Mouse (Mus musculus) spleen, embryonic (tissue): ENCODE data around the gene Pgm1.

Experiments used
- CTCF ChIA-PET: fragments of 350-600 bp; sonication (Branson Sonifier 250); formaldehyde crosslinking; loops from one replicate; lab custom pipeline; 2022; lab: Charles Lee

Gene Pgm1

DNA sequence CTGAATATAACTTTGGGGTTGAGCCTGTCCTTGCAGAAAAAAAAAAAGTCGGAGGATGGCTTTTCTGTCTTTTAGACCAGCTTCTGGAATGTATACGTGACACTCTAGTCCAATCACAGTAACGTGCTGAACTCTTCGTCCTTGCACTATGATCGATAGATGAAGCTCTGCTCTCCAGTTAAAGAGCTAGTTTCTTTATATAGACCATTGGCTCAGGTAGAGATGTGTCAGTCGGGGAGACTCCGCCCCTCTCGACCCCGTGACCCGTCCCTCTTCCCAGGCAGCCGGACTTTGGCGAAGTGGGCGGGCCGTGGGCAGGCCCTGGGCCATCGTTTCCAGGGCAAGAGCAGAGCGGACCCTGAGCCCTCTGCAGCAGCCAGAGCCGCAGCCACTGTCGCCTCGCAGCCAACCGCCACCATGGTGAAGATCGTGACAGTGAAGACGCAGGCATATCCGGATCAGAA, at the start of gene Pgm1:
Pgm1 (plus strand) TSS at position 266 of the 464 bp plus-strand sequence.
- CTCF ChIA-PET = no interaction called here

DNA sequence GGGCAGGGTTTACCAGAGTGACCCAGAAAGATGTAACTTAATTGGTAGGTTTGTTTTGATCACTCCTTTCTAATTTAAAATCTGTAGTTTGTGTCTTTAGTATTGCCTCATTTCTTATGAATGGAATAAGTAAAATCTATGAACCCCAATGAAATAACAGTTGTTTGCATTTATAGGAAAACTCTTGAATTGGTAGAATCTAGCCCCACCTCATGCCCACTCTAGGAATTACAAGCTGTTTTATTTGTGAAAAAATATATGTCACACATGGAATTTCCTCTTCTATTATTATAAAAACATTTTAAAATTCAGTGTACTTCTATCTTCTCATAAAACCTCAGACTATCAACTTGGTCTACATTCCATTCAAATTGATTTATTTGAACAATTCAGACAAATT, 47.3 kb upstream of the Pgm1 start:
- CTCF ChIA-PET = interaction anchor here (0.7 kb wide), 1 partner anchor 221 kb away, joined by 3 read pairs; no protein-coding TSS in a partner anchor

DNA sequence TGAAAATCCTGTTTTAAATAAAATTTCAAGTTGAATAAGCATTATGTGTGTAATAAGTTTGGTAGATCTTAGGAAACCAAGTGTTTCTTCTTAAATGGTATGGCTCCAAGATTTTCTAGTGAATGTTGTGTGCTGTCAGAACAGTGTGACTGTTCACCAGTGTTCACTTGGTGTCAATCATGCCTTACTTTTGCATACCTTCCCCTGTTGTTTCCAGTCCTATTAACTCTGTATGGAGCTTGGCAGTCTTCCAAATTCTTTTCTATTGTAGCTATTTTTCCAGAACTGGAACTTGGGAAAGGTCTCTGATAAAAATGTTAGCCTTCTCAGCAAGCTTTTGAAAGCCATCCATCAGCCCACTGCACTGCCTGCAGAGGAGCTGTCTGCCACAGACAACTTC, 46.8 kb upstream of the Pgm1 start:
- CTCF ChIA-PET = interaction anchor here (0.6 to 0.7 kb wide), 2 partner anchors 221 to 528 kb away, joined by 3 to 6 read pairs; no protein-coding TSS in a partner anchor

DNA sequence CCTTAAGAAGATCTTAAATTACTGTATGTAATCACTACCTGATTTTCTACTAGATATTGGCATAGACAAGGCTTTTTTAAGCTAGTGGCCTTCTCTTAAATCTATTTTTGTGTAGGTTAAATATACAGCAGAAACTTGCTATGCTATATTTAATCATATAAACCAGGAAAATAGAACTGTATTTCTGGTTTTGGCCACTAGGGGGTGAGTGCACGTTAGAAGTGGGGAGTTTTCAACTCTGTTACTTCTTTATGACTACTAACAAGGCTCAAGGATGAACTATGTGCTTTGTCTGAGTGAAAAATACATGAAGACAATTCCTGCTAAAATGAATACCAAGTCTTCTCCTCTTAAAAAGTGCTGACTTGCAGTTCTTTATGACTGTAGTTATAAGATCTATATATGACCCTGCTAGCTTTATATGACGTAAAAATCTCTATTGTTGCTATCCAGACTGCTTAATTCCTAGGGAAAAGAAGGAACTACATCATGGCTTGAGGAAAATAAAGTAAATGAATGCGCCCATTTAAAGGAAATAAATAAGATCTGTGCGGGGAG, 15.2 kb upstream of the Pgm1 start:
- CTCF ChIA-PET = no interaction called here

- CTCF ChIA-PET = no interaction called here
These were observed 2.8 kb upstream of the Pgm1 start for GRCm38 (mm10) chr4:99926380-99926779.

DNA sequence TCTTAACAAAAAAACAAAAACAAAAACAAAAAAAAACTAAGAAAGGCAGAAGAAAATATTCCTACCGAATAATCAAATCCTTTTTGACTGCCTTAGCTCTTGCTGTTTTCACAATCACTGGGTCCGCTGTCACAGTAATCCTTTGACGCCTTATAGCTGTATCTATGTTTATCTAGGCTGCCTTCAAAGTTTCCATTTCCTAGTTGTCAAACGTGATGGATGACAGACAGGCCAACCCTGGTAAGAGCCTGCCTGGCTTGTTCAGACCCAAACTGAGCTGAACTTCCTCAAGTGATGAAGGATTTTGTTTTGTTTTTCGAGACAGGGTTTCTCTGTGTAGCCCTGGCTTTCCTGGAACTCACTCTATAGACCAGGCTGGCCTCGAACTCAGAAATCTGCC, 693 bp upstream of the Pgm1 start:
- CTCF ChIA-PET = no interaction called here

- CTCF ChIA-PET = no interaction called here
These were observed 651 bp downstream of the Pgm1 start, which contains the start of gene Itgb3bp for GRCm38 (mm10) chr4:99929613-99930517. TSS of gene Itgb3bp (minus strand) at chr4:99929813.

- CTCF ChIA-PET = no interaction called here
These were observed 1.5 kb downstream of the Pgm1 start for GRCm38 (mm10) chr4:99930518-99931239.

GRCm38 (mm10) chr4:99931240-99931580, 2.0 kb downstream of the Pgm1 start:
- CTCF ChIA-PET = no interaction called here

DNA sequence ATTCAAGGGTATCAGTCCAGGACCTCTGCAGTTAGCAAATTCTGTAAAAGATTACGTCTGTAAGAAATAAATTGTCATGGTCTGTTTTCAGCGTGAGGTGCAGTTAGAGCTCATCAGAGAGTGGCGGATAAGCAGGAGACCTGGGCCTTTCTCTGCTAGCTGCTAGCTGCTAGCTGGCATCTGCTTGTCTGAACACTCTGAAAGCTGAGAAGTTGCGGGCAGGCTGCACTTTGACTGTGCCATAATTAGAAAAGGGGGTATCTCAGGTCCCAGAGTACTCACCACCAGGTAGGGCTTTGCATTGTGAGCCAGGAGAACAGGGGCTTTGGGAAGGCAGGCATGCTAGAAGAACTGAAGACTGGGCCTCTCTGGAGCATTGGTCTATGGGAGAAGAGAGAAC, 2.6 kb downstream of the Pgm1 start:
- CTCF ChIA-PET = no interaction called here

DNA sequence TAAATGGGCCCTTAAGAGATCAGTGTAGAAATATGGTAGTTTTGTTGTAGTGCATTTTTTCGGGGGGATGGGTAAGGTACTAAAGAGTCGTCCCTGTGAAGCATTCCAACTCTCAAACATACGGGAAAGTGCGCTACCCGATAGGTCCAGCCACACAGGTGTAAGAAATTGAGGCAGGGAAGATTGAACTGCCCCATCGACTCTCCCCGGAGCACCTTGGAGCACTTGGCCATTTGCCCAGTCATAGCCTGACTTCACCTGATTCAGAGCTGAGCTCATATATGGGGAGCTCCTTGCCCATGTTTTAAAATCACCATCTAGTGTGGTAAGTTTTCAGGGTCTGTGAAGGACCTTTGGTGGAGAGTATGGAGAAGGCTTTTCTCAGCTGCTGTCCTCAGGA, 5.6 kb downstream of the Pgm1 start:
- CTCF ChIA-PET = no interaction called here

DNA sequence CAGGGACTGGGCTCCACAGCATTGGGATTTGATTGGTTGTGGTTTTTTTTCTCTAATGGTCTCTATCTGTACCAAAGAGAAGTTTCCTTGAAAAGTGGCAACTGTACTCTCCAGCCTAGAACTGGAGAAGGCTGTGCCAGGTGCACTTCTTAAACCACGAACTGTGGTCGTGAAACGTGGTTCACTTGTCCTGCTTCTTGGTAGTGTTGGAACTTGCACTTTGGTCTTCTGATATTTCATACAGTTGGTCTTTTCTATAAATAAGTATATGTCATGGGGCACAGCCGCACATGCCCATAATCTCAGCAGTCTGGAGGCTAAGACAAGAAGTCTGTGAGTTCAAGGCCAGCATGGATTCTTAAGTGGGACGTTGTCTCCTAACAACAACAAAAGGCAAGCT, 7.1 kb downstream of the Pgm1 start:
- CTCF ChIA-PET = no interaction called here

DNA sequence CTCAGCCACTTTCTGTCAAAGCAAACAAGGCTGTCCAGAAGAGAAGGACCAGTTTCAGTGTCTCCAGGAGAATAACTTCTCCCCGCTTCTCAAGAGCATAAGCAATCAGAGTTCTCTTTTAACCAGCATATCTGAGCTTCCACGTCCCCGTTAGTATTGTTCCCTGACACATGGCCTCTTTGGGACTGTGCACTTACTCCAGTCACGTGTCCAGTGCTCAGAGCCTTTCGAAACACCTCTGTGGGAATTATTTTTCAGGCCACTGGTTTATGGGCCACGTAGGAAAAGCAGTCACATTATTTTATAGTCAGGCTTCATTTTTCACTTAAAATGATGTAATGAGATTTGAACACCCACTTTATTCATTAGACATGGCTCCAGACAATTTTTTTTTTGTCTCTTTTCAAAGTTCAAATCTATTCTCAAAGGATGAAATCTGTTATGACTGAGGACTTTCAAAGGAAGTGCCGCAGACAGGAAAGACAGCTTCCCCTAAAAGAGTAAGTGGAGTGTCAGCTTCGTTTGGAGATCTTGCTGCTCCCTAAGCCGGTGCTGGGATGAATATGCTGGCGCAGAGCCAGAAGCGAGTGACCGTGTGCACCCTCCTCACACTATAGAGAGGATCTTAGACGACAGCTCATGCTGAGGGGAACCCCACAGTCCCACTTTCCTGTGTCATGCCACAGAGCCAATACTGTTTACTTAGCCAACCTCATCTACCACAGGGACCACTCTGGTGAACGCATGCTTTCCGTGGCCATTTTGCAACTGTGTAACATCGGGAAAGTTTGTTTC, 10.7 kb downstream of the Pgm1 start:
- CTCF ChIA-PET = no interaction called here

DNA sequence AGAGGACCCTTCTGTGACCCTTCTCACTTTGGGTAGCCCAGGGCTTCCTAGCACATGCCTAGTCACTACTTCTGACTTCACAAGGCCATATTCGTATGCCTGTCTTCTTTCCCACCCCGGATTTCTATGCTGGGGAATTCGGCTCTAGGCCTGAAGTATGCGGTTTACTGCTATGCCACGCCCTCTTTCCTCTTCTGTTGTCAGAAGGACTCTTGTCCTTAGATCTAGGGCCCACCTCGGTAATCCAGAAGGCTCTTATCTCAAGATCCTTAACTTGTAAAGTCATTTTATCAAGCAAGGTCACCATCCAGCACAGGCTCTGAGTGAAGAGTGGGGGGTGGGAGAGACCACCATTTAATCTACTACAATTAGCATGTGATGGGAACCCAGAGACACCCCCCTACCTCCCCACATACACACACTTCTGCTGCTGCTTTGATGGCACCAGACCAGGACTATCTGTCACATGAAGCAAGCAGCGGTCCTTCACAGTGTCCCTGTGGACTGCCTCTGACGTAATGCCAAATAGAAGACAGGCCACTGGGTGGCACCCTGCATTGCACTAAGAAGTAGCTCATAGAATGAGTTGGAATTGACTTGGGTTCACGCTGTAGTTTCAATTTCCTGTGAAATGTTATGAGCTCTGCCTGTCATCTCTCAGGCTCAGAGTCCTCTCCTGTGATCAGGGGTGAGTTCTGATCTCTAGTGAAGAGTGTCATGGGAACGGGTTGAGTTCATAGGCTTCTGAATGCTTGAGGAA, 12.6 kb downstream of the Pgm1 start:
- CTCF ChIA-PET = interaction anchor here (0.6 kb wide), 1 partner anchor 16 kb away, joined by 3 read pairs; no protein-coding TSS in a partner anchor

GRCm38 (mm10) chr4:99944606-99945005, 15.4 kb downstream of the Pgm1 start:
- CTCF ChIA-PET = interaction anchor here (0.7 kb wide), 1 partner anchor 592 kb away, joined by 3 read pairs; no protein-coding TSS in a partner anchor

- CTCF ChIA-PET = no interaction called here
These were observed 15.8 kb downstream of the Pgm1 start for GRCm38 (mm10) chr4:99945011-99945410.

GRCm38 (mm10) chr4:99946516-99946915, 17.3 kb downstream of the Pgm1 start:
- CTCF ChIA-PET = interaction anchor here (0.6 kb wide), 1 partner anchor 588 kb away, joined by 4 read pairs; no protein-coding TSS in a partner anchor

- CTCF ChIA-PET = no interaction called here
These were observed 18.0 kb downstream of the Pgm1 start for GRCm38 (mm10) chr4:99947192-99947591.

GRCm38 (mm10) chr4:99947896-99948295, 18.7 kb downstream of the Pgm1 start:
- CTCF ChIA-PET = no interaction called here

DNA sequence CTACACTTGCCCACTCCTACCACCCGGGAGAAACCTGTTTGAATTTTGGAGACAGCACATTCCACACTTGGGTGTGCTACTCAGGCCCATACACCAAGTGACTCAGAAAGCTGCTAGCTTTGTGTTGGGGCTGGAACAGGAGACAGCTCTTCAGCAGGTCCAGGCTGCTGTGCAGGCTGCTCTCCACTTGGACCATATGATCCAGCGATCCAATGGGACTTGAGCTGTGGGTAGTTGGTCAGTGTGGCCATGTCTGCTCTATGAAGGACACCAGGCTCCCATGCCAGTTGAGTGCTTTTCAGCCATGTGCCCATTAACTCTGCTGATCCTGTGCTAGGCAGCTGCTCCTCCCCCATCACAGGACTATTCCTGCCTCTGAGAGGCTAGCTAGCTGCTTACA, 24.7 kb downstream of the Pgm1 start:
- CTCF ChIA-PET = no interaction called here
